Mouse (Mus musculus) erythroid progenitor cell, adult 5-6 weeks (primary cell): Measurements from ENCODE around the gene Lmo7. TPM values are rescaled to one million over a fixed set of nuclear protein-coding genes. Genes with fewer than 3 reads are reported as not detected.

Experiments used
- ATAC-seq: replicated peaks from 2 replicates; pipeline ENCODE4 v1.8.0; 2016; ENCODE audit warnings: moderate number of reproducible peaks, mild to moderate bottlenecking, moderate TSS enrichment, inconsistent platforms; ENCODE audit not compliant: poor library complexity, low FRiP score, severe bottlenecking
- total RNA-seq, 2 experiments: library from RNA; stranded (forward) in 1 of 2; stranded (reverse) in 1 of 2; fragments of 150-400 nt in 1 of 2; fragments of 186-747, 209-891 nt in 1 of 2; gene quantifications; 2 replicates each; pipeline versions ENCODE4 v1.2.3 to v1.2.4; 2015 to 2017; ENCODE audit warnings: low replicate concordance in 2 of 2

Lmo7 gene
- total RNA-seq, 2 experiments from 2014 or later = 0.42 to 0.83 TPM

DNA sequence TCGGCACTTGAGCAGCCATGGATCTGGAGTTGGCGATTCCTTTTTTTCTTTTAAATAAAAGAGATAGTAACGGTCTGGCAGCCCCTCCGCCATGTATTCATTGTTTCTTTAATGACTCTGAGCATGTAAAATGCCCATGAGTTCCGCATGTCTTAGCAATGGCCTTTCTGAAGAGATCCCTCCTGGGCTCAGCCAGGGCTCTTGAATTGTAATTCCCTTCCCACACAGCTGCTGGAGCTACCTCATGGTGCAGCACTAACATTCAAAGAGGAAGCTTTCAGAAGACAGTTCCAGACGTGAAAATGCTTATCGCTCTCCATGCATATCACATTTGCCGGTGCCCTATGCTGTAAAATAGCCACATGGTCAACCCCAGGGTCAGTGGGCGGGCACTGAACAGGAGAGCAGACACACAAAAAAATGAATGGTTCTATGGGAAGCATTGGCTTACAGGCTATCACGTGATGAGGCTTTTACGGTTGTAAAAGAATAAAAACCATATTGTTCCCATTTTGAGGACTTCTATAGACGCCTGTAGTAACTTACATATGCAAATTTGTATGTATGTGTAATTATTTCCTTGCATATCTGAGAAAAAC, 198.0 kb downstream of the Lmo7 start:
- no peak for ATAC-seq

DNA sequence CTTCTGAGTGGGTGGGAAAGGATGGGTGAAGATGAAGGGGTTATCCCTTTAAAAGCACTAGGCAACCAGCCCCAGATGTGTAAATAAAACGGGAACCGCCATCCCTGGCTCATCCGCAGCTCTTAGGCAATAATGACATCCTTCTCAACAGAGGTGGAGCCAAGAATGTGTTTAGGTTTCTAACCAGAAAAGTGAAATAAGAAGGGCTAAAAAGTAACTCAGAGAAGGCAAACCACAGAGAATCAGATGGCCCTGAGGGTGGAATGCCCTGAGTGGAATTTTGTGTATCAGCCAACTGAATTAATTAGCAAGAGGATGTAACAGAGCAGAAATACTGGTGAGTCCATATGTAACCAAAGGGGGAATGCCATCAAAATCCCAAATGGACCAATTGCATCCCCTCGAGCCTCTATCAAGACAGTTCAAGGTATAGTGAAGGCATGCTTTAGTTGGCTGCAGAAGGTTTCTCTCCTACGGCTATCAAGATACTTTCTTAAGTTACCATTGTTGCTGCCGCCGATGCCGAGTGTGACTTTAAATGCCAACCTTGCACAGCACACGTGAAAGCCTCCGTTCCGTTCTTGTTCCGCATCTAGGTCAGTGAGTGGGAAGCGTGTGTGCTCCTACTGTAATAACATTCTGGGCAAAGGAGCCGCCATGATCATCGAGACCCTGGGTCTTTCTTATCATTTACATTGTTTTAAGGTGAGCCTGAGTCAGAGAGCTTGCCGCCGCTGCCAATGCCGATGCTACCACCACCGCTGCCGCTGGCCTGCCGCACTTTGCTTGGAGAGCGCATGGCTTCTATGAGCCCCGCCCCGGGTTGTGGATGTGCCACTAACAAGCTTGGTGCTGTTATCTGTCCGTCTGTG, 201.1 kb downstream of the Lmo7 start:
- ATAC-seq = no peak

DNA sequence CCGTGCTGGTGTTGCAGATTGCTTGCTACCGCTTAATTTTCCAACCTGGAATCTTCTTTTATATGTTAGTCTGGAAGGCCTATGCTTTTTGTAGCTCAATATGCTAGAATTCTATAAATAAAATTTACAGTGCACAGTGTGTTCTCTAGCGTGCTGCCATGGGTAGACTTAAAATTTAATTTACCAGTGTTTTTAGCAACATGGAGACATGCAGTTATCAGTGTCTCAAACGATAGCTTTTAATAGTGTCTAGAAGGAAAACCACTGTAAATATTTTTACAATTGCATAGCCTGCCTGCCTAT, 201.6 kb downstream of the Lmo7 start:
- ATAC-seq = no peak

DNA sequence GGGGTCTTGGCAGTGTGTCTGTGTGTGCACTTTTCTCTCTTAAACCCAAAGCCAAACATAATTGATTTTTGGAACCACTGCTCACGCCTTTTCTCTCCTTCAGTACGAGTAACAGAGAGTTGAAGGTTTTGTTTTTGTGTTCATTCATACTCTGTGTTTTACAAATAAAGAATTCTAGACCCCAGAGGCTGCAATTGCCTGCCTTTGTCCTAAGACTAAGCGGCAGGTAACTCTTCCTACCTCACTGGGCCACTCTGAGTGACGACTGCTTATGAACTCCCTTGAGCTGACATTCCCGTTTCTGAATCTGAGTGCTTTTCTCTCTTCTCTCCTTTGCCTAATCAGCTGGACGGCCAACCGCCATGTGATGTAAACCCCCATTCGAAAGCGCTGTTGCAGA, 203.8 kb downstream of the Lmo7 start:
- no peak for ATAC-seq

DNA sequence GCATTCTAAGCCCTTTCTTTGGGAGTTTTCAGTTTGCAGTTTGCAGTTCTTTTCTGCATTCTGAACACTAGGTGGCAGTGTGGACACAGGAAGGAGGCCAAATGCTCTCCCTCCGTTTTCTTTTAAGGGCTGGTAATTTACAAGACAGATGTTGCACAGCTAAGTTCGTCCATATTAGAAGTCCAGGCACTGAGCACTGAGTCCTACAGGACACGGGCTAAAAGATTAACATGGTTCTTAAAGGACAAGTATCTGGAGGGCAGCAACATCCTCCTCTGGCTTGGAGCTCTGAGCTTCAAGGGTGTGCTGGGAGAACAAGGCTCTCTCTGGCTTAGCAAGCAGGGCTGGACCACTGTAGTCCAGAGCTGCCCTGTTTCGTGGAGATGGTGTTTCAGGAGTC, 213.2 kb downstream of the Lmo7 start:
- no peak for ATAC-seq

DNA sequence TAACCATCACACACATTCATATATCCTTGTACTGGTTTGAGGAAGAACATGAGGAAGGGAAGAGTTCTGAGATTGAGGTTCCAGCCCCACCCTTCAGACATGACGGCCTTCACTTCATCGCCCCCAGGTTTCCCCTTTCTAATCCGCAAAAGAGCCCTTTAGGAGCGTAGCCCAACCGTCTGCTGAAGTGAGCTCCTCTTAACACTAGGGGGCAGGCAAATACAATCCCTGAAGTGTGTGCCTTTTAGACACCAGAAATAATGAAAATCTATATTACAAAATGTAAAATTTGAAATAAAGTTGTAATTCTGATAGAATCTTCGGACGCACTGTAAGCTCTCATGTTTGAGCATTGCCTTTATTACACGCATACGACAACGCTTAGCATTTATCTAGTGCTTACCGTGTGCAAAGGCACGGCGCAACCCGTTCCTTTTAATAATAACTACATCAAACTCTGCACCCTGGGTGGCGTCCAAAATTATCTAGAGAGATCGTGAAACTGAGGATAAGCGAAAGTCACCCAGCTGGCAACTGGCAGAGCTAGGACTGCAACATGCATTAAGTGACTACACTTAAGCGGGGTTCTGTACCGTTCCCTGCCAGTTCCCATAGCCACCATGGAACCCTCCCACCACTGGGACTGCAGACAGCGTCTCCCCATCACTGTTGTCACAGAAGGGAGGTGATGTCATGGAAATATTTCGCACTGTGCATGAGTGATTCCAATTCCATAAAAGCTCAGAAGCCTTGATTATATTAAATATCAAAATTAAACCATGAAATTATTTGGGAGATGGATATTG, 217.2 kb downstream of the Lmo7 start:
- ATAC-seq = no peak

DNA sequence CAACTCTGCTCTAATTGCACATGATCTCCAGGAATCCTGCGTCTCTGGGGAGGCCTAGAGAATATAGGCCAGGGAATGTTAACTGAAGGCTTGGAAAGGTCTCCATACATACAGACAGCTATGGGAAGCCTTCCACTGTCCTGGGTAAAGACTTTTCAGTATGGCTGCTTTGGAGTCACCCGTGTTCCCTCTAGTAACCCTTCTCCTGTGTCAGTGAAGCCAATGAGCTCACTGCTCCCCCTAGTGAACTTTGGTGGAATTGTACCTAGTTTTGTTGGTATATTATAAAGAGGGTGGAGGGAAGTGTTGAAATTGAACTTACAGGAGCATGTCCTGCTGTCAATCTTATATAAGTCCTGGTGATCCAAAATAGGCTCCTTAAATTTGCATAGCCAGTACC, 219.4 kb downstream of the Lmo7 start:
- ATAC-seq = no peak

DNA sequence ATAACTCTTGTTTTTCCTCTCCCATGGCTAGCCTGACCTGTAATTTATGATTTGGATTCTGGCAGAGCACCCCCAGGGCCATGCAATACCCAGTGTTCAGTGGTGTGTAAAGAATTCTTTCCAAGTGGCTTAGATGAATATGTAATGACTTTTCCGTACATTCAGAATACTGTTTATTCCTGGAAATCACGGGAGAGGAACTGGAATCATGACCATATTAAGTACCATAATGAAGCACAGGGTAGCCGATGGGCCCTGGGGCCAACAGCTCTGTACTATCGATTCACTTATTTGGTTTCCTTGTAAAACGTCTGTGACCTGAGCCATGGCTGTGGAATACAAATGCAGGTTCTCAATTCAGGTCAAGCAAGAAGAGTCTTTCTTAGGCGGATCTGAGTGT, 221.3 kb downstream of the Lmo7 start:
- ATAC-seq = no peak

DNA sequence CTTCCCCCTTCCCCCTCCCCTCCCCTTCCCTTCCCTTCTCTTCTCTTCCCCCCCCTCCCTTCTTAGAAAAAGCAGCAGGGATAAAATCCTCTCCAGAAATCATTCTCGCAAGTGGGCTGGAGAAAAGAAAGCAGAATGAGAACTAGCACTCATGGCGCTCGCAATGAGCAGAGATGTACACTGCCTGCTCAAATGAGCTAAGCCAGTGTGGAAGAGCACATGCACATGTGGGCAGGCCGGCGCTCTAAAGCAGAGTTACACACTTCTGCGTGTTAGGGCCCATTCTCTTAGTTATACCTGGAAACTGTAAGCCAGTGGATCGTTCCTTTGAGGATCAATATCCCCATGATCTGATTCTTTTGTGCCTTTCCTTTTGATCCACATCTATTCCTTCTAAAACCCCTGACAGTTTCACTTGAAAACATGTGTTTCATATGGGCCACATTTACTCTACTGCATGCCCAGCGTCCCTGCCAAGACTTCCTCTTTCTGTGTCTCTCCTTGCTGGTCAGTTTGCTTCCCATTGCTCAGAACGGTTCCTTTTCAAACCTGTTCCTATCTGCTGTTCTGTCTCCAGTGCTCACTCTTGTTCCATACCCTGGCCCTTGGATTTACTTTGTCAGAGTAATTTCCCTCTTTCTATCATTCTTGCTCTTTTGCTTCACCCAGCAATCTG, 224.2 kb downstream of the Lmo7 start:
- no peak for ATAC-seq

DNA sequence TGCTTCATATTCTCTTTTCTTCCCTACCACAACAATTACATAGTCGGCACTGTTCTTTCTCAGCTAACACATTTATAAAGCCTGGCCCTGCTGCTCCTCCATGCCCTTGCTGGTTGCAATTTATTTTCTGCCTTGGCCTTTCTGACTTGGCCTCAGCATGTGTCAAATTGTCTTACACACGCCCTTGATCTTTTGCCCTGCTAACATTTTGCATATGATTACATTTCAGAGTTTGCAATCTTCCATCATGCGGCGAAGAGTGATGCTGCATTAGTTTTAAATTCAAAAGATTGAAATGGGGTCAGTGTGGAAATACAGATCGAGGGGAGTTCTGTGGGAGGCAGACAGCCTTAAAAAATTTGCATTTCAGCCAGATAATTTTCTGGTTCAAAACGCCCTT, 234.6 kb downstream of the Lmo7 start:
- no peak for ATAC-seq

DNA sequence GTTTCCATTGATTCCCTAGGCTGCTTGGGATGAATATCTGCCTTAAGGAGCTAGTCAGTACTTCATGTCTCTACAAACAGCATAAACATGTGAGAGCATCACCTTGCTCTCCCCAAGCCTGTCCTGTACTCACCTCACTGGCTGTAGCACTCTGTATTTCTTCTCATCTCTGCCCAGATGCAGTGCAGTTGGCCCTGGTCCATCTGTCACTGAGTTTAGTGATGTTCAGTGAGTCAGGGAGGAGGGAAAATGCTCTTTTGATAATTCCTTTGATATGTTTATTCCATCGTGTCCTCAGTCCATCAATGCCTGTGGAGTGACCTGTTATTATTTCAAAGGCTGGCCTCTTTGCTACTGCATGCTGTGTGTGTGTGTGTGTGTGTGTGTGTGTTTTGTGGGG, 235.2 kb downstream of the Lmo7 start:
- ATAC-seq = no peak

DNA sequence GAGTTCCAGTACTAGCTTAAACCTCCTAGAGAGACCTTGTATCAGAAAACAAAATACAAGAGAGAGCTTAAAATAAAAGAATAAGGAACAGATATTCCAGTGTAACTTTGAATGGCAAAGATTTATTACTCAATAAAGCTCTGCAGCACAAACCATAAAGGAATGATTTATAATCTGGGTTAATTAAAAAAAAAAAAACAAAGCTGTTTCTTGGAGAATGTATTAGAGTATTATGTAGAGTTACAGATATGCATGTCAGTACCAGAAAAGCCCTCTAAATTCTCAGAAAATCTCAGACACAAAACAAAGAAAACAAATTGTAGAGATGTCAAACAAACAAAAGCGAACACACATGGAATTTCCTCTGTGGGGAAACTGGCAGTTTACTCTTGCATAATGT, 243.0 kb downstream of the Lmo7 start:
- no peak for ATAC-seq

DNA sequence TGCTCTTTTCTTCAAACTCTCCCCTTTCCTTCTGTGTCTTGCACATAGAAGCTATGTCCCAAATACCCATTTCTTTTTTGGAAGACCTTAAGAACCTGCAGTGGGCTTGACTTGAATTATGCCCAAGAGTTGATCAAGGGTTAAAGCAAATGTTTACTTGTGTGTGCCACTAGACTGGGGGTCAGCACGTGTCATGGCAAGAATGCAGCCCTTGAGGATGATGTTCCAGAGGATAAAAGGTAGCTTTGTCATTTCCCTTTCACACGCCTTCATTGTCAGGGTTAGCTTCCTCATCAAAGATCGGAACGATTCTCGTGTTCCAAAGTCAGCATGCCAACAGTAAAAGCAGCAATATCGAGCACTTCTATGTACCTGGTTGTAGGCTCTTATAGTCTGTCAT, 243.4 kb downstream of the Lmo7 start:
- ATAC-seq = no peak

DNA sequence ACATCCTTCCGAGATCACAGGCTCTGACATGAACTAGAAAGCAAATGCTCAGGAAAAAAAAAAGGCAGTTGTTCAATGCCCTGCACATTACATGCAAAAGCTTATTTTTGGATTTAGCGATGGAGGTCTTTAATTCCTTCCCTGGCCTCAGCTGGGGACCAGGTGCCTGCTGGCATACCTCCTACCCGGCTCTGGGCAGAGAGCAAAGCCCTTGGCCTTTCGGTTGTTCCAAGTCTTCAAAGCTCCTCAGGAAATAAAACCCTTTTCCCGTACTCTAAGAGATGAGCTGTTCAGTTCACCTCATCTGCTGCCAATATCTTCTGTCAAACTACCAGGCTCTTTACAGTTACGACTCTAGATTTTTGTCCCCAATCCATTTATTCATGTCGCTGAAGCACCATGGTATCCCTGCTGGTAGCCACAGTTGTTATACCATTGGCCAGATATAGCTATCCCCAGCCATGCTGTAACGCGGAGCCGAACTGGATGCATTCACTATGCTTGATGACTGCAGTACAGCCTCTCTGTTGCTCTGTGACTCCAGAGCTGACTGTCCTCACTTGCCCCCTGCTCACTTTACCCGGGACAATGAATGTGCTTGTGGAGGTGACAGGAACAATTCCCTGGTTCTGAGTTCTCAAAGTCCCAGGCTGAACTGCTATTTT, 246.4 kb downstream of the Lmo7 start:
- ATAC-seq = no peak

Other genes with a start within 250 kb of the Lmo7 start
- 2.1 and 3.2 TPM in 2 replicates for gene Tbc1d4, start 120.8 kb upstream of the Lmo7 start, total RNA-seq (2015; ENCODE audit: low replicate concordance)
- 0.08 and 0.64 TPM in 2 replicates for gene Tbc1d4, start 120.8 kb upstream of the Lmo7 start, total RNA-seq (2017; ENCODE audit: low replicate concordance)
- gene Commd6, start 89.3 kb upstream of the Lmo7 start, total RNA-seq (2015; ENCODE audit: low replicate concordance) = 17.6 and 24.9 TPM in 2 replicates
- 9.2 TPM in 2 replicates for gene Commd6, start 89.3 kb upstream of the Lmo7 start, total RNA-seq (2017; ENCODE audit: low replicate concordance)
- gene Uchl3, start 76.0 kb upstream of the Lmo7 start, total RNA-seq (2015; ENCODE audit: low replicate concordance) = 8.0 and 16.9 TPM in 2 replicates
- 1.9 and 9.0 TPM in 2 replicates for gene Uchl3, start 76.0 kb upstream of the Lmo7 start, total RNA-seq (2017; ENCODE audit: low replicate concordance)
- not detected in 2 replicates for gene Gm9922, start 143 bp upstream of the Lmo7 start, total RNA-seq (2015; ENCODE audit: low replicate concordance)
- not detected in 2 replicates for gene Gm9922, start 143 bp upstream of the Lmo7 start, total RNA-seq (2017; ENCODE audit: low replicate concordance)